Mouse (Mus musculus): ENCODE data around the gene Rsph6a. TPM values are rescaled to one million over a fixed set of nuclear protein-coding genes. Genes with fewer than 3 reads are reported as not detected.
A peak's percentile ranks its signal among the peaks of the same experiment; 100 is the strongest.

The Rsph6a gene
- polyA plus RNA-seq, 1 experiment, result not detected

- TF ChIP-seq CTCF (IDR thresholded peaks at IDR 0.05; ENCODE audit: insufficient read depth, low read depth, low read length), result no peak
- no peak for TF ChIP-seq POLR2A (IDR thresholded peaks at IDR 0.05; ENCODE audit: insufficient read depth, low read depth, low read length)
- no peak within 1 kb of the TSS; the same call in 1 of the 2 replicates for H3K27ac ChIP-seq (ENCODE audit: insufficient read depth, low read depth, low read length)
- H3K4me3 ChIP-seq (ENCODE audit: insufficient read depth, low read depth, low read length), result peak within 1 kb of the TSS; percentile 19; the same call in 1 of the 2 replicates
- H3K4me1 ChIP-seq (ENCODE audit: control insufficient read depth, insufficient read depth, low read length), result peaks cover 29% of the 10 kb centered on the region
- 57% methylated on average over 10 of the region's 10 CpGs for WGBS
Measured at GRCm38 (mm10) chr7:19083701-19084100, 29.2 kb downstream of the Rsph6a start, which contains the start of gene Dmpk. Gene Dmpk, plus strand, starts transcription at chr7:19083849.

GRCm38 (mm10) chr7:19084277-19084771 lies 29.8 kb downstream of the Rsph6a start:
- no peak for TF ChIP-seq POLR2A (IDR thresholded peaks at IDR 0.05; ENCODE audit: insufficient read depth, low read depth, low read length)
- TF ChIP-seq CTCF (IDR thresholded peaks at IDR 0.05; ENCODE audit: insufficient read depth, low read depth, low read length), result no peak
- WGBS, result 63% methylated on average over 6 of the region's 6 CpGs
- Histone ChIP-seq H3K27ac (ENCODE audit: insufficient read depth, low read depth, low read length) (no peak overlapping the region), H3K4me3 (ENCODE audit: insufficient read depth, low read depth, low read length) (0 out of 2 replicates have a peak overlapping the region, but pooled peaks have one; percentile 19), H3K4me1 (ENCODE audit: control insufficient read depth, insufficient read depth, low read length) (peaks cover 29% of the 10 kb centered on the region)

GRCm38 (mm10) chr7:19084921-19085473 lies 30.5 kb downstream of the Rsph6a start:
- no peak overlapping the region for H3K27ac ChIP-seq (ENCODE audit: insufficient read depth, low read depth, low read length)
- no peak overlapping the region for H3K4me3 ChIP-seq (ENCODE audit: insufficient read depth, low read depth, low read length)
- H3K4me1 ChIP-seq (ENCODE audit: control insufficient read depth, insufficient read depth, low read length), result peaks cover 25% of the 10 kb centered on the region
- 36% methylated on average over 9 of the region's 9 CpGs for WGBS
- no peak for TF ChIP-seq POLR2A (IDR thresholded peaks at IDR 0.05; ENCODE audit: insufficient read depth, low read depth, low read length)
- TF ChIP-seq CTCF (IDR thresholded peaks at IDR 0.05; ENCODE audit: insufficient read depth, low read depth, low read length), result no peak

- WGBS, result 20% methylated on average over 6 of the region's 6 CpGs
- TF ChIP-seq POLR2A (IDR thresholded peaks at IDR 0.05; ENCODE audit: insufficient read depth, low read depth, low read length) (no peak), CTCF (IDR thresholded peaks at IDR 0.05; ENCODE audit: insufficient read depth, low read depth, low read length) (no peak)
- H3K4me3 ChIP-seq (ENCODE audit: insufficient read depth, low read depth, low read length), result no peak overlapping the region
- no peak overlapping the region for H3K27ac ChIP-seq (ENCODE audit: insufficient read depth, low read depth, low read length)
- H3K4me1 ChIP-seq (ENCODE audit: control insufficient read depth, insufficient read depth, low read length), result peaks cover 25% of the 10 kb centered on the region
Measured at GRCm38 (mm10) chr7:19085495-19085894, 31.0 kb downstream of the Rsph6a start.

- no peak overlapping the region for H3K4me3 ChIP-seq (ENCODE audit: insufficient read depth, low read depth, low read length)
- peaks cover 25% of the 10 kb centered on the region for H3K4me1 ChIP-seq (ENCODE audit: control insufficient read depth, insufficient read depth, low read length)
- no peak overlapping the region for H3K27ac ChIP-seq (ENCODE audit: insufficient read depth, low read depth, low read length)
- 46% methylated on average over 14 of the region's 14 CpGs for WGBS
- no peak for TF ChIP-seq CTCF (IDR thresholded peaks at IDR 0.05; ENCODE audit: insufficient read depth, low read depth, low read length)
- TF ChIP-seq POLR2A (IDR thresholded peaks at IDR 0.05; ENCODE audit: insufficient read depth, low read depth, low read length), result no peak
Measured at GRCm38 (mm10) chr7:19086042-19086441, 31.6 kb downstream of the Rsph6a start.

GRCm38 (mm10) chr7:19086760-19087159 lies 32.3 kb downstream of the Rsph6a start:
- Histone ChIP-seq H3K4me1 (ENCODE audit: control insufficient read depth, insufficient read depth, low read length) (peaks cover 25% of the 10 kb centered on the region), H3K27ac (ENCODE audit: insufficient read depth, low read depth, low read length) (no peak overlapping the region), H3K4me3 (ENCODE audit: insufficient read depth, low read depth, low read length) (no peak overlapping the region)
- no peak for TF ChIP-seq CTCF (IDR thresholded peaks at IDR 0.05; ENCODE audit: insufficient read depth, low read depth, low read length)
- TF ChIP-seq POLR2A (IDR thresholded peaks at IDR 0.05; ENCODE audit: insufficient read depth, low read depth, low read length), result no peak
- 79% methylated on average over 18 of the region's 18 CpGs for WGBS

GRCm38 (mm10) chr7:19088813-19089212 lies 34.3 kb downstream of the Rsph6a start:
- peak; percentile 71 for TF ChIP-seq CTCF (IDR thresholded peaks at IDR 0.05; ENCODE audit: insufficient read depth, low read depth, low read length)
- TF ChIP-seq POLR2A (IDR thresholded peaks at IDR 0.05; ENCODE audit: insufficient read depth, low read depth, low read length), result no peak
- Histone ChIP-seq H3K4me1 (ENCODE audit: control insufficient read depth, insufficient read depth, low read length) (peaks cover 30% of the 10 kb centered on the region), H3K27ac (ENCODE audit: insufficient read depth, low read depth, low read length) (no peak overlapping the region), H3K4me3 (ENCODE audit: insufficient read depth, low read depth, low read length) (no peak overlapping the region)
- WGBS, result 45% methylated on average over 10 of the region's 10 CpGs

- 71% methylated on average over 17 of the region's 17 CpGs for WGBS
- Histone ChIP-seq H3K4me1 (ENCODE audit: control insufficient read depth, insufficient read depth, low read length) (peaks cover 36% of the 10 kb centered on the region), H3K4me3 (ENCODE audit: insufficient read depth, low read depth, low read length) (no peak overlapping the region), H3K27ac (ENCODE audit: insufficient read depth, low read depth, low read length) (no peak overlapping the region)
- TF ChIP-seq POLR2A (IDR thresholded peaks at IDR 0.05; ENCODE audit: insufficient read depth, low read depth, low read length), result no peak
- TF ChIP-seq CTCF (IDR thresholded peaks at IDR 0.05; ENCODE audit: insufficient read depth, low read depth, low read length), result no peak
Measured at GRCm38 (mm10) chr7:19091913-19092312, 37.4 kb downstream of the Rsph6a start.

GRCm38 (mm10) chr7:19092381-19093173 lies 38.1 kb downstream of the Rsph6a start:
- TF ChIP-seq CTCF (IDR thresholded peaks at IDR 0.05; ENCODE audit: insufficient read depth, low read depth, low read length) (no peak), POLR2A (IDR thresholded peaks at IDR 0.05; ENCODE audit: insufficient read depth, low read depth, low read length) (no peak)
- WGBS, result 24% methylated on average over 38 of the region's 38 CpGs
- no peak overlapping the region for H3K4me3 ChIP-seq (ENCODE audit: insufficient read depth, low read depth, low read length)
- H3K27ac ChIP-seq (ENCODE audit: insufficient read depth, low read depth, low read length), result no peak overlapping the region
- H3K4me1 ChIP-seq (ENCODE audit: control insufficient read depth, insufficient read depth, low read length), result peaks cover 36% of the 10 kb centered on the region
